Mouse (Mus musculus): Measurements from ENCODE around the gene Apex1.

DNA sequence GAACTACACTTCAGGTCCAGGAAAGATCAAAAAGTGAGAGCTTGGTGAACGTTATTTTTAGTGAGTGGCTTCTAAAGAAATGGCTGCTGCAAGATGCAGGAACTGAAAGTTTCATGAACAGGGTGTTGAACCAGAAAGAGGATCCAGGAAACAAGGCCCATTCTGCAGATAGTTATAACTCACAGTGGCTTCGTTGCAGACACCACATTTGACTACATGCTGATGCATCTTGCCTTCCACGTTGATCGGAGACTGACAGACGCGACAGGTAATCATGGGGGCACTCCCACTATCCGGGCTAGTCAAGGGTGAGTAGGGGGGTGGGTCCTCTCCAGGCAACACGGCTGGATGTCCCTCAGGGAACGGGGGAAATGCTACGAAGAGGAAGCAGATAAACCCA is 5.2 kb downstream of the Apex1 start:
- TF ChIP-seq POLR2A (IDR thresholded peaks at IDR 0.05; ENCODE audit: borderline replicate concordance, insufficient read depth, low read length) (no peak), CTCF (IDR thresholded peaks at IDR 0.05; ENCODE audit: borderline replicate concordance, insufficient read depth, low read depth, low read length) (no peak)

All from cerebellum, adult 2 months (tissue).